Mouse (Mus musculus) lung, embryonic 16.5 days (tissue): ENCODE measurements at regions not wholly inside any gene's neighbourhood (a gene's known extent, or its start where the extent isn't known, plus 50 kb on each side); places are given as distances from the start of the nearest gene placed in this dataset.
A peak's percentile ranks its signal among the peaks of the same experiment; 100 is the strongest.

ENCODE experiments used
- ATAC-seq: fragments of 200-750 bp; cut with Nextera tagmentation; 2 replicates; pipeline ENCODE4 v1.8.0; 2017; ENCODE audit warnings: low read depth, mild to moderate bottlenecking, moderate library complexity
- H3K27ac ChIP-seq: fragments of 300-500 bp; sonication (generic); 2 replicates; pipeline ENCODE4 v1.5.1; 2014; ENCODE audit warnings: mild to moderate bottlenecking, control low read depth, low read length
- H3K27me3 ChIP-seq: fragments of 300-500 bp; sonication (generic); 2 replicates; pipeline ENCODE4 v1.6.1; 2014; ENCODE audit warnings: low read depth, low read length, mixed read lengths; ENCODE audit not compliant: control insufficient read depth, insufficient read depth
- H3K36me3 ChIP-seq: fragments of 300-500 bp; sonication (generic); 2 replicates; pipeline ENCODE4 v1.6.1; 2014; ENCODE audit warnings: low read length; ENCODE audit not compliant: control insufficient read depth, insufficient read depth
- H3K4me1 ChIP-seq: fragments of 300-500 bp; sonication (generic); replicated peaks from 2 replicates; pipeline ENCODE4 v1.6.1; 2014; ENCODE audit warnings: low read length, mixed read lengths; ENCODE audit not compliant: control insufficient read depth, insufficient read depth
- H3K4me2 ChIP-seq: fragments of 300-500 bp; sonication (generic); 2 replicates; pipeline ENCODE4 v1.6.1; 2014; ENCODE audit warnings: low read depth, low read length, control low read depth
- H3K4me3 ChIP-seq: fragments of 300-500 bp; sonication (generic); 2 replicates; pipeline ENCODE4 v1.5.1; 2014; ENCODE audit warnings: mild to moderate bottlenecking, low read length, control low read depth
- H3K9ac ChIP-seq: fragments of 300-500 bp; sonication (generic); 2 replicates; pipeline ENCODE4 v1.6.1; 2014; ENCODE audit warnings: low read length, control low read depth
- H3K9me3 ChIP-seq: fragments of 300-500 bp; sonication (generic); 2 replicates; pipeline ENCODE4 v1.6.1; 2016; ENCODE audit warnings: low read length; ENCODE audit not compliant: control insufficient read depth
- whole genome bisulfite sequencing: fragments of 180-500 bp; shearing (Covaris S2); extraction: QIAGEN DNeasy Blood & Tissue Kit; methylation state at CpG from one replicate; pipeline ENCODE4 v1.1.7; 2014; 5-methylcytosine and 5-hydroxymethylcytosine counted together

DNA sequence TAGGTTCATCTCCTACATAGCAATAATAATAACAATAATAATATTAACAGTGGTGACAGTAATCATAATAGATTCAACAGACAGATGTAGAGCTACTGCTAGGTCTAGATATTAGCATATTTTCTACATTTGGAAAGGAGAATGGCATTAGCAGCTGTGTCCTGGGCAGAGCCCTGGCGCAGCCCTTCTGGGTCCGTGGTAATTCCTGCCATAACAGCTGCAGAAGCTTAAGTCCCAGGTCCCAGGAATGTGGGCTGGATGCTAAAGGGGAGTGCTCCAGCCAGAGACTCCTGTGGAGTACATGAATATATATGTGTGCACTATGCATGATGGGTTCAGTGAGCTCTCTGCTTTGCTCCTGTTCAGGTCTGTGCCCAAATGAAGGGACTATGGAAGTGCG is 262.7 kb upstream of the Hs6st1 start:
- whole genome bisulfite sequencing: 69% methylated on average over 3 of the region's 3 CpGs
- Histone ChIP-seq H3K36me3 (no peaks in the 10 kb centered on the region), H3K4me3 (no peak overlapping the region), H3K9me3 (no peaks in the 10 kb centered on the region), H3K27me3 (no peaks in the 10 kb centered on the region), H3K4me2 (no peak overlapping the region), H3K27ac (no peak overlapping the region), H3K9ac (no peak overlapping the region), H3K4me1 (peaks cover 5% of the 10 kb centered on the region; the same call in 1 of the 2 replicates)
- ATAC-seq: peak; percentile 42

GRCm38 (mm10) chr1:35806329-35806728 is 261.9 kb upstream of the Hs6st1 start:
- Histone ChIP-seq H3K4me3 (no peak overlapping the region), H3K36me3 (no peaks in the 10 kb centered on the region), H3K9ac (no peak overlapping the region), H3K4me1 (peaks cover 5% of the 10 kb centered on the region; the same call in 1 of the 2 replicates), H3K4me2 (no peak overlapping the region), H3K27me3 (no peaks in the 10 kb centered on the region), H3K9me3 (no peaks in the 10 kb centered on the region), H3K27ac (no peak overlapping the region)
- 61% methylated on average over 2 of the region's 2 CpGs for WGBS
- ATAC-seq: no peak

GRCm38 (mm10) chr1:35806731-35807130 is 261.5 kb upstream of the Hs6st1 start:
- H3K4me2 ChIP-seq: no peak overlapping the region
- no peaks in the 10 kb centered on the region for H3K9me3 ChIP-seq
- ATAC-seq: no peak
- 0% methylated on average over 1 of the region's 1 CpGs for WGBS
- H3K27ac ChIP-seq: no peak overlapping the region
- no peak overlapping the region for H3K4me3 ChIP-seq
- no peaks in the 10 kb centered on the region for H3K27me3 ChIP-seq
- H3K4me1 ChIP-seq: peaks cover 5% of the 10 kb centered on the region; the same call in 1 of the 2 replicates
- H3K9ac ChIP-seq: no peak overlapping the region
- no peaks in the 10 kb centered on the region for H3K36me3 ChIP-seq

GRCm38 (mm10) chr1:35808894-35809293 is 259.3 kb upstream of the Hs6st1 start:
- H3K4me1 ChIP-seq: peaks cover 5% of the 10 kb centered on the region; the same call in 1 of the 2 replicates
- no peaks in the 10 kb centered on the region for H3K36me3 ChIP-seq
- no peak for ATAC-seq
- no peak overlapping the region for H3K4me2 ChIP-seq
- H3K9me3 ChIP-seq: no peaks in the 10 kb centered on the region
- no peak overlapping the region for H3K4me3 ChIP-seq
- H3K27ac ChIP-seq: no peak overlapping the region
- no peak overlapping the region for H3K9ac ChIP-seq
- H3K27me3 ChIP-seq: no peaks in the 10 kb centered on the region
- WGBS: 76% methylated on average over 4 of the region's 4 CpGs

DNA sequence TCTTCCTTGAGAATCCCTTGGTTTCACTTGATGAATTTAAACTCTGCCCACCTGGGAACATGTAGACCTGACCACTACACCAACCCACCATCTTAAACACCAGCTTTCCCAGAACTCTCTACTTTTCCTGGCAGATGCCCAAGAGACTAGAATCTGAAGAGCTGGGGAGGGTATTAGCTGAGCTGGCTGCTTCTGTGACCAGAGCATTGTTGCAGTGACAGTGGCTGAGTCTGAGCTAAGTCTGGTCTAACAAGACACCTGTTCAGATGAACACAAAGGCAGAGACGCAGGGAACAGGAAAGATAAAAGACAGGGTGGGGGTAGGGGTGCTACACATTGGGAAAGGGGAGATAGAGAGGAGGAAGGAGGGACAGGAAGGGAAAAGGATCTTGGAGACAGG is 258.9 kb upstream of the Hs6st1 start:
- WGBS: 19% methylated on average over 1 of the region's 1 CpGs
- no peak for ATAC-seq
- no peaks in the 10 kb centered on the region for H3K27me3 ChIP-seq

DNA sequence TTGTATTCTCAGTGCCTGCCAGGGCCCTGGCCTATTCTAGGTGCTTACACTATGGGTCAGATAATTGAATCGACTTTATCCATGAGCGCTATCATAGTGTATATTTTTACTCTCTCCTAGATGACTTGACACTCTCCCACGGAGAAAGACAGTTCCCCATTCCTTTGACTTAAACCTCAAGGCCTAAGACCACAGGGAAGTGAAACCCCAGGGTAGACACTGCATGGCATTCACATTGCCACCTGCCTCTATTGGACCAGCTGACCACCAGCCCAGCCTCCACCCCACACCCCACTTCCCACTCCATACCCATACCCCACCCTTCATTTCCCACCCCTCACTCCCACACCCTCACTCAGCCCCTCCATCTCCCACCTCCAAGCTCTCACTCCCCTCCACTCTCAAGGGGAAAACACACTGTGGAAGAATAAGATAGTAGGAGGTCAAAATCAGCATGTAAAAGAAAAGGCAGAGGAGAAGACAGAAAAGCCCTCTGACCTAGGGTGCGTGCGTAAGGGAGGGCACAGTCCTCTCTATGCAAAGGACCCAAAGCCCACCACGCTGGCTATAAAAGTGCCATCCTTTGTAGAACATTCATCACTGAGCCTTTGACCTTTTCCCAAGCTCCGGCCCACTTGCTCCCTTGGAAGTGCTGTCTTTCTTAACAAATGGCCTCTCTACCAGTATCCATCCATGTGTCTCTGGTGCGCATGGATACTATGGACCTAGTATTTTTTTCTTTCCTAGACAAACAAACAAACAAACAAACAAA is 257.4 kb upstream of the Hs6st1 start:
- WGBS: 73% methylated on average over 8 of the region's 8 CpGs
- Histone ChIP-seq H3K27ac (no peak overlapping the region), H3K4me2 (no peak overlapping the region), H3K4me3 (no peak overlapping the region), H3K4me1 (peaks cover 9% of the 10 kb centered on the region; the same call in 1 of the 2 replicates), H3K9ac (no peak overlapping the region), H3K36me3 (no peaks in the 10 kb centered on the region), H3K9me3 (no peaks in the 10 kb centered on the region), H3K27me3 (no peaks in the 10 kb centered on the region)
- no peak for ATAC-seq

More for the DNA sequence above, 258.9 kb upstream of the Hs6st1 start:
- Histone ChIP-seq H3K4me2 (no peak overlapping the region), H3K27ac (no peak overlapping the region), H3K4me1 (peaks cover 5% of the 10 kb centered on the region; the same call in 1 of the 2 replicates), H3K36me3 (no peaks in the 10 kb centered on the region), H3K4me3 (no peak overlapping the region), H3K9ac (no peak overlapping the region), H3K9me3 (no peaks in the 10 kb centered on the region)

GRCm38 (mm10) chr1:35811380-35811779 is 256.8 kb upstream of the Hs6st1 start:
- H3K4me2 ChIP-seq: no peak overlapping the region
- 73% methylated on average over 6 of the region's 6 CpGs for WGBS
- no peak overlapping the region for H3K27ac ChIP-seq
- no peak overlapping the region for H3K9ac ChIP-seq
- no peaks in the 10 kb centered on the region for H3K36me3 ChIP-seq
- ATAC-seq: no peak
- no peaks in the 10 kb centered on the region for H3K27me3 ChIP-seq
- H3K4me3 ChIP-seq: no peak overlapping the region
- H3K9me3 ChIP-seq: no peaks in the 10 kb centered on the region
- peaks cover 9% of the 10 kb centered on the region; the same call in 1 of the 2 replicates for H3K4me1 ChIP-seq

DNA sequence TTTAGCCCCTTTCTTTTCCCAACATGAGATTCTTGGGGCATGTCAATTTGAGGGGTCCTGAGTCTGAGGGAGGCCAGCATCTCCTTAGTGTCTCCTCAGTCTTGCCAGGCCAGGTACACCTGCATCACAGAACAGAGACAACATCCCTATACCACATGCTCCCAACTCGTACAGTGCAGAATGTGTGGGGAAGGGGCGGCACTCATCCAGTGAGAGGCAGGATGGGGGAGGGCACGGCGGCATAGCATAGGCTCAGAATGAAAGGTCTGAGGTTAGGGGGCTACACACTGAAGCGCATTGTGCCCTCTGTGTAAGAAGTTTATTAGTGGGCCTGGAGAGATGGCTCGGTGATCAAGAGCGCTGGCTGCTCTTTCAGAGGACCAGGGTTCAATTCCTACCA is 256.4 kb upstream of the Hs6st1 start:
- Histone ChIP-seq H3K27me3 (no peaks in the 10 kb centered on the region), H3K4me2 (no peak overlapping the region), H3K4me3 (no peak overlapping the region), H3K9ac (no peak overlapping the region), H3K9me3 (no peaks in the 10 kb centered on the region), H3K4me1 (peaks cover 8% of the 10 kb centered on the region; the same call in 1 of the 2 replicates), H3K27ac (no peak overlapping the region), H3K36me3 (no peaks in the 10 kb centered on the region)
- ATAC-seq: no peak
- WGBS: 84% methylated on average over 7 of the region's 7 CpGs

- no peak overlapping the region for H3K9ac ChIP-seq
- H3K27ac ChIP-seq: peak overlapping the region; percentile 65
- no peaks in the 10 kb centered on the region for H3K9me3 ChIP-seq
- H3K27me3 ChIP-seq: no peaks in the 10 kb centered on the region
- ATAC-seq: peak; percentile 43
- 74% methylated on average over 5 of the region's 5 CpGs for WGBS
- H3K36me3 ChIP-seq: no peaks in the 10 kb centered on the region
- no peak overlapping the region for H3K4me2 ChIP-seq
- H3K4me1 ChIP-seq: peaks cover 4% of the 10 kb centered on the region; the same call in 1 of the 2 replicates
- H3K4me3 ChIP-seq: no peak overlapping the region
Observed at GRCm38 (mm10) chr1:35813625-35814024, 254.6 kb upstream of the Hs6st1 start.
